Mouse (Mus musculus) myocyte (in vitro differentiated cells): ENCODE measurements at regions not wholly inside any gene's neighbourhood (a gene's known extent, or its start where the extent isn't known, plus 50 kb on each side); places are given as distances from the start of the nearest gene placed in this dataset.

ENCODE experiments used
- H3K27me3 ChIP-seq: one replicate; pipeline ENCODE4 v1.6.1; 2011; ENCODE audit not compliant: control insufficient read depth, insufficient read depth, insufficient read length
- H3K36me3 ChIP-seq: one replicate; pipeline ENCODE4 v1.6.1; 2011; ENCODE audit not compliant: control insufficient read depth, insufficient read depth
- H3K4me2 ChIP-seq: one replicate; pipeline ENCODE4 v1.6.1; 2011; ENCODE audit warnings: low read depth, control low read depth
- H3K4me3 ChIP-seq: one replicate; pipeline ENCODE4 v1.5.1; 2011; ENCODE audit warnings: mild to moderate bottlenecking, control low read depth, moderate library complexity
- H3K79me2 ChIP-seq: one replicate; pipeline ENCODE4 v1.6.1; 2011; ENCODE audit not compliant: control insufficient read depth, insufficient read depth
- H3ac ChIP-seq: one replicate; pipeline ENCODE4 v1.6.1; 2011; ENCODE audit not compliant: control insufficient read depth, insufficient read length
- CEBPB ChIP-seq: IDR thresholded peaks from 2 replicates; pipeline ENCODE4 v1.6.1; 2011; ENCODE audit warnings: mild to moderate bottlenecking, moderate library complexity; ENCODE audit not compliant: poor library complexity, insufficient read depth, severe bottlenecking
- E2F4 ChIP-seq: IDR thresholded peaks from one replicate; pipeline ENCODE4 v1.6.1; 2011; ENCODE audit warnings: mild to moderate bottlenecking, control low read depth, moderate library complexity; ENCODE audit not compliant: insufficient read depth
- MAX ChIP-seq: IDR thresholded peaks from one replicate; pipeline ENCODE4 v1.6.1; 2011; ENCODE audit warnings: low read depth, mild to moderate bottlenecking, control low read depth
- MYOD1 ChIP-seq, 3 experiments: IDR thresholded peaks; one replicate each; pipeline ENCODE4 v1.6.1; 2011; ENCODE audit warnings: control low read depth in 2 of 3, low read depth in 2 of 3, mild to moderate bottlenecking in 2 of 3, moderate library complexity in 1 of 3; ENCODE audit not compliant: insufficient read length in 2 of 3, control insufficient read depth in 1 of 3
- MYOG ChIP-seq, 3 experiments: IDR thresholded peaks; one replicate each; pipeline ENCODE4 v1.6.1; 2011; ENCODE audit warnings: control low read depth in 2 of 3, low read depth in 2 of 3, mild to moderate bottlenecking in 2 of 3; ENCODE audit not compliant: insufficient read length in 2 of 3, control insufficient read depth in 1 of 3, insufficient read depth in 1 of 3
- POLR2A ChIP-seq: IDR thresholded peaks from one replicate; pipeline ENCODE4 v1.6.1; 2011; ENCODE audit warnings: low read depth, mild to moderate bottlenecking, control low read depth, moderate library complexity; ENCODE audit not compliant: insufficient read length
- POLR2AphosphoS2 ChIP-seq: IDR thresholded peaks from one replicate; pipeline ENCODE4 v1.6.1; 2011; ENCODE audit warnings: low read depth, control low read depth; ENCODE audit not compliant: insufficient read length
- REST ChIP-seq: IDR thresholded peaks from one replicate; pipeline ENCODE4 v1.6.1; 2011; ENCODE audit warnings: mild to moderate bottlenecking, control low read depth, moderate library complexity; ENCODE audit not compliant: insufficient read depth, insufficient read length
- SRF ChIP-seq: IDR thresholded peaks from one replicate; pipeline ENCODE4 v1.6.1; 2011; ENCODE audit warnings: low read depth; ENCODE audit not compliant: control insufficient read depth, insufficient read length
- TCF12 ChIP-seq: IDR thresholded peaks from one replicate; pipeline ENCODE4 v1.6.1; 2011; ENCODE audit warnings: mild to moderate bottlenecking, control low read depth; ENCODE audit not compliant: poor library complexity, insufficient read depth, severe bottlenecking
- TCF3 ChIP-seq: IDR thresholded peaks from one replicate; pipeline ENCODE4 v1.6.1; 2011; ENCODE audit warnings: low read depth, control low read depth; ENCODE audit not compliant: insufficient read length
- USF1 ChIP-seq: IDR thresholded peaks from one replicate; pipeline ENCODE4 v1.6.1; 2011; ENCODE audit warnings: low read depth, mild to moderate bottlenecking, control low read depth, moderate library complexity

DNA sequence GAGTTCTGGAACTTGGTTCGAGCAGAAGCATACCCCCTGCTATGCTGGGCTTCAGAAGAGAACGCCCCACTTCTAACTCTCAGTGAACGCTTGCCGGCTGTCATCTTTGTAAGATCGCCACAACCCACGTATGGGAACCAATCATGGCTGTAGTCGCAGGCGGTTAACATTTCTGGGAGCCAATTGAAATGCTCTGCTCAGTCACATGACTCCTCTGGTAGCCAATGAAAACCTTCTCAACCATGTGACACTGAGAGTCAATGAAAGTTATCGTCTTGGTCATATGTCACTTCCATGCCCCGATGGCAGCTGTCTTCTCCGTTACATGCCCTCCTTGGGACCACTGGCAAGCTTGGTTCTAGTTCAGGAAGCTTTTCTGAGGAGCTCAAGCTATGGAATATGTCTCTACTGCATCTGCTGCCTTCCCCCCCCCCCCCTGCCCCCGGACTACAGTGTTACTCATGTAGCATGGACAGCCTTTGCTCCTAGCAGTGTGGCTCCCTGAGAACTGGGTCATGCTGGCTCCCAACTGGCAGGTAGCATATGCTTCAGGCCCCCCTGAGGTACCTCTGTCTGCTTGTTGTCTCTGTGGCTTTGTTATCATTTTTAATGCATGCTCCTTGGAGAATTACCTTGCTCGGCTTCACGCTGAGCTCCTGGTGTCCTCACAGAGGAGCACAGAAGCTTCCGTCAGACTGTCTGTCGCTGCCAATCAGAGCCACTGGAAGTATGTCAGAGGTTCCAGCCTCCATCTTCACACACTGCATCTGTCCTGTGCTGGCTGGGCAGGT lies 122.3 kb upstream of the Ajap1 start:
- no peak for TF ChIP-seq CEBPB
- TF ChIP-seq MAX = no peak
- no peak for TF ChIP-seq SRF
- no peak for TF ChIP-seq USF1
- no peak for TF ChIP-seq POLR2AphosphoS2
- TF ChIP-seq MYOG (IDR thresholded peaks at IDR 0.05; ENCODE audit: control insufficient read depth in 1 of 3, insufficient read depth in 1 of 3, insufficient read length in 2 of 3, low read depth in 2 of 3) = no peak
- TF ChIP-seq MYOD1 (IDR thresholded peaks at IDR 0.05; ENCODE audit: control insufficient read depth in 1 of 3, insufficient read length in 2 of 3, low read depth in 2 of 3) = no peak
- TF ChIP-seq E2F4 = no peak
- no peak for TF ChIP-seq TCF12
- TF ChIP-seq REST = no peak
- TF ChIP-seq TCF3 = no peak
- Histone ChIP-seq H3ac (no peak overlapping the region), H3K27me3 (no peaks in the 10 kb centered on the region), H3K4me3 (no peak overlapping the region), H3K79me2 (no peaks in the 10 kb centered on the region), H3K36me3 (no peaks in the 10 kb centered on the region), H3K4me2 (no peak overlapping the region)

DNA sequence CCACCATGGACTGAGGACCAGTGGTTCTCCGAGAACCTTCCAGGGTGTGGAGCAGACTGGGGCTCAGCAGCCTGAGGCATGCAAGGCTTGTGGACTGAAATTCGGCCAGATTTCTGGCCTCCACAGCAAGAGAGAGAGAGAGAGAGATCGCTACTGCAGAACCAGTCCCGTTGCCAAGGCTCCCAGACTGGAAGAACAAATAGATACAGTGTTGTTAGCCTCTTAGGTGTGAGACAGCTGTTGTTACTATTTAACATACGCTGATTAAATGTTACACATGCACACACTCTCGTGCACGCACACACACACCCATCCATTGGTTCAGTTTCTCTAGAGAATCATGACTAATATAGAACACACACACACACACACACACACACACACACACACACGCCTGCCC lies 133.4 kb upstream of the Ajap1 start:
- TF ChIP-seq TCF12 (no peak), POLR2A (no peak), REST (no peak), CEBPB (no peak), MAX (no peak), TCF3 (no peak), E2F4 (no peak), SRF (no peak), MYOD1 (IDR thresholded peaks at IDR 0.05; ENCODE audit: control insufficient read depth in 1 of 3, insufficient read length in 2 of 3, low read depth in 2 of 3) (no peak), POLR2AphosphoS2 (no peak), MYOG (IDR thresholded peaks at IDR 0.05; ENCODE audit: control insufficient read depth in 1 of 3, insufficient read depth in 1 of 3, insufficient read length in 2 of 3, low read depth in 2 of 3) (no peak), USF1 (no peak)
- no peak overlapping the region for H3ac ChIP-seq
- H3K4me2 ChIP-seq = no peak overlapping the region
- no peaks in the 10 kb centered on the region for H3K36me3 ChIP-seq
- no peaks in the 10 kb centered on the region for H3K27me3 ChIP-seq
- no peak overlapping the region for H3K4me3 ChIP-seq
- H3K79me2 ChIP-seq = no peaks in the 10 kb centered on the region

DNA sequence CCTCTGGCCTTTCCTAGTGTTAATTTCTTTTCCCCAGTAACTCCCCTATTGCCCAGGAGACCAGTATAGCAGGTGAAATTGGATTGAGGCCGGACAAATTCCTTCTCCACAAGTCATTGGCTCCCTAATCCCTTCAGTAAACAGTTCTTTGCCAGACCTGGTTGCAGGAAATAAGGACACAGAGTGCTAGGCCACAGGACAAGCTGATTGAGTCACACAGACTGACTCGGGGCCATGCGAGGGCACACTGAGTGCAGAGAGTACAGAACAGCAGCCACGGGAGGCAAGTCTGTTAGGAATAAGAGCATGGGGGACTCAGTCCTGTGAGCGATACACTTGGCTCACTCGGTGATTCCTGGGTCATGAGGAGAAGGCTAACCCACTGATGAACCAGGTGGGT lies 134.3 kb upstream of the Ajap1 start:
- Histone ChIP-seq H3K4me2 (no peak overlapping the region), H3K4me3 (no peak overlapping the region), H3K36me3 (no peaks in the 10 kb centered on the region), H3ac (no peak overlapping the region), H3K79me2 (no peaks in the 10 kb centered on the region), H3K27me3 (no peaks in the 10 kb centered on the region)
- TF ChIP-seq MAX (no peak), POLR2AphosphoS2 (no peak), REST (no peak), POLR2A (no peak), USF1 (no peak), CEBPB (no peak), SRF (no peak), TCF3 (no peak), TCF12 (no peak), MYOG (IDR thresholded peaks at IDR 0.05; ENCODE audit: control insufficient read depth in 1 of 3, insufficient read depth in 1 of 3, insufficient read length in 2 of 3, low read depth in 2 of 3) (no peak), MYOD1 (IDR thresholded peaks at IDR 0.05; ENCODE audit: control insufficient read depth in 1 of 3, insufficient read length in 2 of 3, low read depth in 2 of 3) (no peak), E2F4 (no peak)

DNA sequence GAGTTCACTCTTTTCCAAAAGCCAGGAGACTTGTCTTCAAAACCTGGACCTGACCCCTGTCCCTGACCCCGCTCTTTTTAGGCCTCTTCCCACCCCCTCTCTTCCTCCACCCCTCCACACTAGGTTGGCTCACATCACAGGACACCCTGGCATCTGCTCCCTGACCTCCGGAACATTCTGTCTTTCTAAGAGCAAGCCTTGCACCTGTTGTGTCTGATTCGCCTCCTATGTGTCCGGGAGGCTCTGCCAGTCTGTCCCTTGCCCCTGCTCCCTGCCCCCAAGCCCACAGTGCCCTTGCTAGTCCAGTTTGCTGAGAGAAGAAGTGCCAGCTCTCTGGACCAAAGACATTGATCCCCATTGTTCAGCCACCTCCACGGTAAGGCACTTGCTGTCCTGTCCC lies 138.3 kb upstream of the Ajap1 start:
- no peaks in the 10 kb centered on the region for H3K79me2 ChIP-seq
- H3K27me3 ChIP-seq = no peaks in the 10 kb centered on the region
- H3K4me2 ChIP-seq = no peak overlapping the region
- no peak for TF ChIP-seq MYOD1 (IDR thresholded peaks at IDR 0.05; ENCODE audit: control insufficient read depth in 1 of 3, insufficient read length in 2 of 3, low read depth in 2 of 3)
- TF ChIP-seq MYOG (IDR thresholded peaks at IDR 0.05; ENCODE audit: control insufficient read depth in 1 of 3, insufficient read depth in 1 of 3, insufficient read length in 2 of 3, low read depth in 2 of 3) = no peak
- no peak for TF ChIP-seq USF1
- TF ChIP-seq REST = no peak
- no peak overlapping the region for H3K4me3 ChIP-seq
- H3K36me3 ChIP-seq = no peaks in the 10 kb centered on the region
- no peak overlapping the region for H3ac ChIP-seq

DNA sequence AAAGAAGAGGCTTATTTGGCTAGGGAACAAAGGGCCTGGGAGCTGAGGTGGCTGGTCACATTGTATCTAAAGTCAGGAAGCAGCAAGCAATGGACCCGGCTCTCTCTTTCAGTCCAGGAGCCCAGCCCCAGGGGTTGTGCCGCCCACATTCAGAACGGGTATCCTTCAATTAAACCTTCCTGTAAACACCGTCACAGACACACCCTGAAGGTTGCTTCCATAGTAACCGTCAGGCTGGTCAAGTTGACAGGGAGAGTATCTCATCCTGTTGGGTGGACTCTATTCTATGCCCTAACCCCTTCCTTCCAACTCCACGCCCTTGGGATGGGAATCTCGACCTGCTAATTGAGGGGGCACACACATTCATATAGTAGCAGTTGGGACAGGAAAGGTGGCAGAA lies 148.6 kb upstream of the Ajap1 start:
- Histone ChIP-seq H3K4me3 (no peak overlapping the region), H3K27me3 (no peaks in the 10 kb centered on the region), H3K36me3 (no peaks in the 10 kb centered on the region), H3K79me2 (no peaks in the 10 kb centered on the region), H3ac (no peak overlapping the region), H3K4me2 (no peak overlapping the region)
- TF ChIP-seq TCF12 (no peak), MYOG (IDR thresholded peaks at IDR 0.05; ENCODE audit: control insufficient read depth in 1 of 3, insufficient read depth in 1 of 3, insufficient read length in 2 of 3, low read depth in 2 of 3) (no peak), SRF (no peak), POLR2AphosphoS2 (no peak), CEBPB (no peak), POLR2A (no peak), TCF3 (no peak), MYOD1 (IDR thresholded peaks at IDR 0.05; ENCODE audit: control insufficient read depth in 1 of 3, insufficient read length in 2 of 3, low read depth in 2 of 3) (no peak), MAX (no peak), USF1 (no peak), E2F4 (no peak), REST (no peak)
